Mouse (Mus musculus): ENCODE measurements around the gene Gm29776. TPM values are rescaled to one million over a fixed set of nuclear protein-coding genes. Genes with fewer than 3 reads are reported as not detected.

The Gm29776 gene
- total RNA-seq, 2 experiments from 2014 or later: not detected

- no peak for DNase-seq
- intact Hi-C loops (cut with DNase I; ENCODE audit: low total_unique reads): loop anchor here (2.0 to 5.0 kb wide), 2 partner anchors 73 to 113 kb away; no protein-coding TSS in a partner anchor
Observed at GRCm38 (mm10) chr14:54714121-54714520, 15.5 kb upstream of the Gm29776 start.

DNA sequence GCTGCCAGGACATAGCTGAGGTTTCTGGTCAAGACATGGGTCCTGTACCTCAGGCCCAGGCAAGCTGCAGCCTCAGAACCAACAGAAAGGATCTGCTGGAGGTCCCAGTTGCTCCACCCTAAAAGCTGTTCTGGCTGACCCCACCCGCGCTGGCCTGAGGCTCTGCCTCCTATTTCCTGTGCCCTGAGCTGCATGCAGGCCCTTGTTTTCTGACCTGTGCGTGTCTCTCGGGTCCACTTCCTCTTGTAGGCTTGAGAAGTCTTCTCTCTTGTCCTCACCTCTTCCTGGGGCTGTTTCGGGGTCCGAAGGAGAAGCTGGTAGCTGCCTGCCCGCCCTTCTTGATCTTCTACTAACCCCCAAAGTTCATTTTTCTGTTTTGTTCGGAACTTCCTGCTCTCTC, 14.2 kb upstream of the Gm29776 start:
- no peak for DNase-seq
- intact Hi-C loops (cut with DNase I; ENCODE audit: low total_unique reads): loop anchor here (5.0 kb wide), 1 partner anchor 114 kb away; no protein-coding TSS in a partner anchor

GRCm38 (mm10) chr14:54712074-54712473, 13.4 kb upstream of the Gm29776 start, which contains the start of gene Cebpe:
Cebpe (minus strand) TSS chr14:54712174.
- no peak for DNase-seq
- intact Hi-C loops (cut with DNase I; ENCODE audit: low total_unique reads): loop anchor here (5.0 kb wide), 1 partner anchor 115 kb away; no protein-coding TSS in a partner anchor

DNA sequence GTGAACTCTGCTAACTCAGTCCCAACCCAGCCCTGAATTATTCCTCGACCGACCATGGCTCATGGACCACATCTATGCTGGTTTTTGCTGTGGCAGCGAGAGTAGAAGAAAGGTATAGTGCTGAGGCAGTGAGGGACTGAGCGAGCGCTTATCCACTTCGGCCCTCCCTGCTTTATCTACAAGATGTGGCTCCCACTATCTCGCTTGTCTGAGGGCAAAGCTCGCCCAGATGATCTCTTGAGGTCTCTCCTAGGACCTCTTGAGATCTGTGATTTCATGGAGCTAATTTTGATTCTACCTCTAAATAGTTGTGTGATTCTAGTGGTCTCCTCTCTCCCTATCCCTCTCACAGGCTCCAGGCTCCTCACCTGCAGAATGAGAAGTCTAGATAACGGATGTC, 10.4 kb upstream of the Gm29776 start:
- no peak for DNase-seq
- intact Hi-C loops (cut with DNase I; ENCODE audit: low total_unique reads): no loop called here

DNA sequence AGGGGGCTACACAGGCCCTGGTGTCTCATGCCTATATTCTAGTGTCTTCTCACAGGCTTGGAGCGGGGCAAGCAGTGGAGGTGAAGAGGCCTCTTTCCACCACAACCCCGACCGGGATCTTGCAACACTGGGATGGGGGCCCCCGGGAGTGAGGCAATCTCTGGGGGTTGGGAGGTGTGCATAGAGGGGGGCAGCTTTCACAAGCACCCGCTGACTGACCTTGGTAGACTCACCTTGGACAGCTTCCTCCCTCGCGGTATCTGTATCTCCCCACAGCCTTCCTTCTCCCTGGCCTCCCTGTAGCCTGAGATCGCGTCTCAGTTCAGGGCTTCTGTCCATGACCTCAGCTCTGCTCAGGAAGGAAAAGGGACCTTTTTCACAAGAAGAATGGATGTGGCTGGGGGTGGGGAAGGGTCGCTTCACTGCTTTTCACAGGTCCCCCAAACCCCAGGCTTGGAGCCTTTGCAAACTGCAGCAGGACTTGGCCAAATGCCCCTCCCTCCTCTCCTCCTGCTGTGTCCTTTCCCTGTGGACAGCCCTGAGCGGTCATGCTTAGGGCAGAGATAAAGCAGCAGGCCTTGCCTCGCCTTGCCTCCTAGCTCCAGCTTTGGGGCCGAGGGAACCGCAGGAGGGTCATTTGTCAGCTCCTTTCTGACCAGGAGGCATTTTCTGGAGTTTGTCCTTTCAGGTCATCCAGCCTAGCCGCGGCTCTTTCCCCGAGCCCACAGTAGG, 8.1 kb upstream of the Gm29776 start:
- no peak for DNase-seq
- intact Hi-C loops (cut with DNase I; ENCODE audit: low total_unique reads): no loop called here

DNA sequence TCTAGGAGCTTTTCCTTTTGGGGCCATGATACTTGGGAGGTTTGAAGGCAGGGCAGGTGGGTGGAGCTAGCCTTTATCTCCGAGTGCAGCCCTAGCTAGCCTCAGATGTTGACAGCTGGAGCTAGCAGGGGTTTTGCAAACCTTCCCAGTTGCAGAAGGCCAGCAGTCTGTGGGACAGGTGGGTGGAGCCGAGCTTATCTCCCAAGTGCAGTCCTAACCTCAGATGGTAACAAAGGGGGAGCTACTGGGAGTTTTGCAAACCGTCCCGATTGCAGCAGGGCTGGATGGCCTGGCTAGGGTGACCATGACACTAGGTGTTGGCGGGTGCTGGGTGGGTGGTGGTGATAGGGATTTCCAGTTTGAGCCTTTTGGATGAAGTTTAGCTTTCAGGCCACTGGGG, 7.2 kb upstream of the Gm29776 start:
- no peak for DNase-seq
- intact Hi-C loops (cut with DNase I; ENCODE audit: low total_unique reads): no loop called here

- no peak for DNase-seq
- intact Hi-C loops (cut with DNase I; ENCODE audit: low total_unique reads): loop anchor here (5.0 kb wide), 1 partner anchor 51 kb away; no protein-coding TSS in a partner anchor
Observed at GRCm38 (mm10) chr14:54703207-54703606, 4.6 kb upstream of the Gm29776 start.

GRCm38 (mm10) chr14:54701298-54701697, 2.7 kb upstream of the Gm29776 start:
- intact Hi-C loops (cut with DNase I; ENCODE audit: low total_unique reads): loop anchor here (5.0 kb wide), 1 partner anchor 49 kb away; no protein-coding TSS in a partner anchor
- peak; percentile 80 for DNase-seq

- no peak for DNase-seq
- intact Hi-C loops (cut with DNase I; ENCODE audit: low total_unique reads): no loop called here
Observed at GRCm38 (mm10) chr14:54699586-54699985, 953 bp upstream of the Gm29776 start.

GRCm38 (mm10) chr14:54696752-54697151, 1.9 kb downstream of the Gm29776 start:
- no peak for DNase-seq
- intact Hi-C loops (cut with DNase I; ENCODE audit: low total_unique reads): no loop called here

DNA sequence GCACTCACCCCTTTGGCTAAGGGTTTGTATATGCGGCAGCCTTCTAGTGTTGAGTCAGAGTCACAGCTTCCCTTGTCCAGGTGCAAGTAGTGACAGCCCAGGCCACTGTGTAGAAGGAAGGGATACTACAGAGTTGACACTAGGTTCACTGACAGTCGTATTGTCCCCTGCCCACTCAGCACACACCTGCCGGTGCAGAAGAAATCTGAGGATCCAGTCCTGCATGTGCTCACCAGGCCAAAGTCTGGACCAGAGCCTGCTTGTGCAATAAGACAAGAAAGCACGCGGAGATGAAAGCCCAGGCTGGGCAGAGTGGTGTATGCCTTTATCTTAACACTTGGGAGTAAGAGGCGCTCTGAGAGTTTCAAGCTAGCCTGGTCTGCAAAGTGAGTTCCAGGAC, 3.6 kb downstream of the Gm29776 start:
- intact Hi-C loops (cut with DNase I; ENCODE audit: low total_unique reads): no loop called here
- no peak for DNase-seq

DNA sequence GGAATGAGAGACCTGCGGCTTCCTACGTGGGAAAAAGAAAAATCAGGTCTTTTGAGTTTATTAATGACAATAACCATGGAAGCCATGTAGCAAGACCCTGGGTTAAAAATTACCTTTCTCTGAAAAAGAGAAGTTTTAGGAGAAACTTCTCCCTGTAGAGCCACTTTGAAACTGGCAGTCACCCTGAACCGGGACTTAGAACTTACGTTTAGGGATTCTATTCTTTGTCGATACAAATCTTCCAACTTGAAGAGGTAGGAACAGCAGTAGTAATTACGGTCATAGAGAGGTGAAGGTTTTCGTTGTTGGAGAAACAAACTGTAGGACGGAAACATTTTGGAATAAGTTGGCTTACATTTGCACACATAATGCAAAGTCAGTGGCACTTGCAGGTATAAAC, 11.4 kb downstream of the Gm29776 start:
- intact Hi-C loops (cut with DNase I; ENCODE audit: low total_unique reads): no loop called here
- no peak for DNase-seq

DNA sequence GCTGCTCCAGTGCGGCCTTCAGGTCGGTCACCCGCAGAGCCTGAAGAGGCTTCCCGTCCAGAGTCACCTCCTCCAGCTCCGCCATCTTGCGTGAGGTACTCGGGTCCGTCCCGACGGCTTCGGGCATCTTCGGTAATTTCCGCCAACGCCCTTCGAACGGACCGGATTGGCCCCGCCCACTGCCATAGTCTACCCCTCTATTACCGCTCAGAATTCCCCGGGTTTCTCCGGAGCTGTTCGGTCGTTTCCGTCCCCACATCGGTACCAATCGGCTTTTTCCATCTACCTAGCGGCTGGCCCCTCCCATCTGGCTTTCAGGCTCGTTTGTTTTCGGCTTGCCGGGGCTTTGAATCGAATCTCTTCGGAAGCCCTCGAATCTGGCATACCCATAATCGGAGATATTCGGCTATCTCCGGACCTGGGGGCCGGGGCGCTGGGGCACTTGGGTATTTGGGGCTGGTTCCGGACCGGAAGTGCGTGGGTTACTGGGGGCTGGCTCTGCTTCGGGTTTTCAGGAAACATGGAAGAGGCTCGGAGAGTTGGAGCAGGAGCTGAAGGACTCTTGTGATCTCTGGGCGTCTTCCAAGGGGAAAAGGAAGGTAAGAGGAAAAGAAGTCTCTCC, 12.0 kb downstream of the Gm29776 start, which contains the start of gene Acin1:
Acin1 (minus strand) TSS at position 410 of the 622 bp plus-strand sequence.
- peak; percentile 100 for DNase-seq
- intact Hi-C loops (cut with DNase I; ENCODE audit: low total_unique reads): no loop called here

DNA sequence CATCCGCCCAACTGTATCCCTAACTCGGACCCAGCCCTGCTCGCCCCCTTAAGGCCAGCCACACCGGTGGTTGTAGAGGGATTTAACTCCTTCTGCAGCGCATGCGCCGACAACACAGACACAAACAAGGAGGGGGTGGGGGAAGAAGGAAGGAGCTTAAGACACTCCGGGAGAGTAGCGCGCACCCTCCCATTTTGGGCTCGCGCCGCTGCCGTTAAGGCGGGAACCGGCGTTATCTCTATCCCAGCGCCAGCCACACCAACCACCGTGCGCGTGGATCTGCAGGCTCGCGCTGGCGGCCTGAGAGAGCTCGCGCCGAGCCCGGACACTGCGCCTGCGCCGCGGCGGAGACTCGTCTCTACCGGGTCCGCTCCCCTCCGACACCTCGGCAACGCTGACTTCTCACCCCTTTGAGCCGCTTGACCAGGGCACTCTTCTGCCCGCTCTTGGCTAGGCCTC, 12.5 kb downstream of the Gm29776 start, which contains the start of gene 1700123O20Rik:
1700123O20Rik (plus strand) TSS at position 154 of the 459 bp plus-strand sequence.
- intact Hi-C loops (cut with DNase I; ENCODE audit: low total_unique reads): no loop called here
- peak; percentile 76 for DNase-seq

- intact Hi-C loops (cut with DNase I; ENCODE audit: low total_unique reads): no loop called here
- DNase-seq: no peak
Observed at GRCm38 (mm10) chr14:54685471-54685870, 13.2 kb downstream of the Gm29776 start.

GRCm38 (mm10) chr14:54682396-54682795, 16.2 kb downstream of the Gm29776 start:
- no peak for DNase-seq
- intact Hi-C loops (cut with DNase I; ENCODE audit: low total_unique reads): no loop called here

DNA sequence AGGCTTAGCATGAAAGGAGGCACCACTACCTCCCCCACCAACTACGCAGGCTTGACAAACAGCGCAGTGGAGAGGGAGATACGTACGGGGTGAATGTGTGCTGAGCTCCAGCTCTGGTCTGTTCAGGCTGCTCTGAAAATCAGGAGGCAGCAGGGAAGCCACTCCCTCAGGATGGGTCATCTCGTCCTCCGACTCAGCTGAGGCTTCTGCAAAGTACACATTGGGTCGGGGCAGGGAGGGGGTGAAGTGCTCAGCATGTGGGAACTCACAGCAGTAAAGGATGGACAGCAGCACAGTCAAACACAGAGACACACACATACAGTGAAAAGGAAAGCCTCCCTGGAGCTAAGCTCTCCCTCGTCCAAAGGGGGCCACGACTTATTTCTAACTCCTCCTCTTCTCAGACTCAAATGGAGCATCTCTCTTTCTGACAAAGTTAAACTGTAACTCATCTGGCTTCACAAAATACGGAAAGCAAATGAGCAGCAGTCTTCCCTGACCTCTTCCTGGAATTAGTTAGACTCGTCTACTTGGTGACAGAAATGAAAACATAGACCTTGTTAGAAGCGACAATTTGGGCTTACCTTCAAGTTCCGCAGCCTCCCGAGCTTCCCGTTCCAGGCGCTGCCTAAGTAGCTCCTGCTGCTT, 19.9 kb downstream of the Gm29776 start:
- no peak for DNase-seq
- intact Hi-C loops (cut with DNase I; ENCODE audit: low total_unique reads): no loop called here

GRCm38 (mm10) chr14:54676290-54676689, 22.3 kb downstream of the Gm29776 start:
- intact Hi-C loops (cut with DNase I; ENCODE audit: low total_unique reads): no loop called here
- DNase-seq: no peak

- intact Hi-C loops (cut with DNase I; ENCODE audit: low total_unique reads): no loop called here
- no peak for DNase-seq
Observed at GRCm38 (mm10) chr14:54674317-54674716, 24.3 kb downstream of the Gm29776 start.

GRCm38 (mm10) chr14:54669381-54669780, 29.3 kb downstream of the Gm29776 start:
- DNase-seq: peak; percentile 41
- intact Hi-C loops (cut with DNase I; ENCODE audit: low total_unique reads): no loop called here
